Mouse (Mus musculus): ENCODE results near the gene Eef1akmt1.

Gene Eef1akmt1

GRCm38 (mm10) chr14:57546131-57546530 is 25.3 kb downstream of the Eef1akmt1 start:
- no peak for DNase-seq

- no peak for DNase-seq
Observed at GRCm38 (mm10) chr14:57545526-57545925, 25.9 kb downstream of the Eef1akmt1 start.

- DNase-seq: no peak
Observed at GRCm38 (mm10) chr14:57543420-57544039, 27.9 kb downstream of the Eef1akmt1 start.

- DNase-seq: peak; percentile 27 to 29
Observed at GRCm38 (mm10) chr14:57542231-57542630, 29.2 kb downstream of the Eef1akmt1 start.

- no peak for DNase-seq
Observed at GRCm38 (mm10) chr14:57540683-57541082, 30.7 kb downstream of the Eef1akmt1 start.

- DNase-seq: peak; percentile 45 to 48
Observed at GRCm38 (mm10) chr14:57537261-57538015, 34.0 kb downstream of the Eef1akmt1 start.

GRCm38 (mm10) chr14:57536820-57537219 is 34.6 kb downstream of the Eef1akmt1 start:
- no peak for DNase-seq

GRCm38 (mm10) chr14:57535646-57536045 is 35.8 kb downstream of the Eef1akmt1 start:
- DNase-seq: no peak

GRCm38 (mm10) chr14:57534961-57535360 is 36.5 kb downstream of the Eef1akmt1 start:
- DNase-seq: no peak

- DNase-seq: no peak
Observed at GRCm38 (mm10) chr14:57534346-57534745, 37.1 kb downstream of the Eef1akmt1 start.

- DNase-seq: no peak
Observed at GRCm38 (mm10) chr14:57533841-57534240, 37.6 kb downstream of the Eef1akmt1 start.

GRCm38 (mm10) chr14:57533214-57533613 is 38.2 kb downstream of the Eef1akmt1 start:
- peak; percentile 58 to 61 for DNase-seq

- no peak for DNase-seq
Observed at GRCm38 (mm10) chr14:57532577-57532976, 38.8 kb downstream of the Eef1akmt1 start.

- no peak for DNase-seq
Observed at GRCm38 (mm10) chr14:57529786-57530515, 41.5 kb downstream of the Eef1akmt1 start.

- DNase-seq: no peak
Observed at GRCm38 (mm10) chr14:57529086-57529785, 42.2 kb downstream of the Eef1akmt1 start.

- DNase-seq: no peak
Observed at GRCm38 (mm10) chr14:57527598-57527997, 43.8 kb downstream of the Eef1akmt1 start.

- DNase-seq: no peak
Observed at GRCm38 (mm10) chr14:57527122-57527521, 44.3 kb downstream of the Eef1akmt1 start.

GRCm38 (mm10) chr14:57526050-57526623 is 45.3 kb downstream of the Eef1akmt1 start:
- DNase-seq: no peak

- DNase-seq: peak; percentile 62 to 70
Observed at GRCm38 (mm10) chr14:57525388-57526049, 45.9 kb downstream of the Eef1akmt1 start.

- DNase-seq: peak; percentile 11 to 16
Observed at GRCm38 (mm10) chr14:57524671-57525387, 46.6 kb downstream of the Eef1akmt1 start, which contains the start of gene Il17d. Gene Il17d, plus strand, starts transcription at chr14:57524777.

- no peak for DNase-seq
Observed at GRCm38 (mm10) chr14:57523762-57524161, 47.6 kb downstream of the Eef1akmt1 start.
